Mouse (Mus musculus): ENCODE measurements around the gene Foxn1. TPM values are rescaled to one million over a fixed set of nuclear protein-coding genes. Genes with fewer than 3 reads are reported as not detected.

Gene Foxn1
- not detected in 2 replicates for total RNA-seq (2017)

DNA sequence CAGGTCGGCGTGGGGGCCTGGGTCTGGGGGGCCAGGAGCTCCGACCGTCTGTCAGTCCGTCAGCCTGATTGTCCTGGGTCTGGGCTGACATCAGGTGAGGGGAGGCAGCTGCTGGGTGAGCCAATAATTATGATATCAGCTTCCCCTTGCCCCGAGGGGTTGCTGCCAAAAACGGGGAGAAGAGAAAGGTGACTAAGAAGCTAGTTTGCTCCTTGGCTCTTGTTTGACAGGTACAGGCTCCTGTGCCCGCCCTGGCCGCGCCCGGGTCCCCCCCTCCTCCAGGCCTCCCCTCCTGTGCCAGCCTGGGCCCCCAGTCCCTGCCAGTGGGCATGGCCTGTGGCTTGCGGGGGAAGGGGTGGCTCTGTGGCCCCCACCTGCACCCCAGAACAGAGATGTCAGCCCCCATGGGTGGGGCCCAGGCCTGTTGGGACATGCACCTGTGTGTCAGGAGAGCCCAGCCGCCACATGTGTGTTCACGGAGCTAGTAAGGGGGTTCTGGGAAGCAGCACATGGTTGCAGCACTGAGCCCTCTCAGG, at the start of gene Foxn1:
TSS of gene Foxn1 (minus strand) at position 51 of the 536 bp plus-strand sequence.
- no peak for ATAC-seq (ENCODE audit: extremely low read depth, insufficient number of reproducible peaks, low FRiP score, poor library complexity, severe bottlenecking)

DNA sequence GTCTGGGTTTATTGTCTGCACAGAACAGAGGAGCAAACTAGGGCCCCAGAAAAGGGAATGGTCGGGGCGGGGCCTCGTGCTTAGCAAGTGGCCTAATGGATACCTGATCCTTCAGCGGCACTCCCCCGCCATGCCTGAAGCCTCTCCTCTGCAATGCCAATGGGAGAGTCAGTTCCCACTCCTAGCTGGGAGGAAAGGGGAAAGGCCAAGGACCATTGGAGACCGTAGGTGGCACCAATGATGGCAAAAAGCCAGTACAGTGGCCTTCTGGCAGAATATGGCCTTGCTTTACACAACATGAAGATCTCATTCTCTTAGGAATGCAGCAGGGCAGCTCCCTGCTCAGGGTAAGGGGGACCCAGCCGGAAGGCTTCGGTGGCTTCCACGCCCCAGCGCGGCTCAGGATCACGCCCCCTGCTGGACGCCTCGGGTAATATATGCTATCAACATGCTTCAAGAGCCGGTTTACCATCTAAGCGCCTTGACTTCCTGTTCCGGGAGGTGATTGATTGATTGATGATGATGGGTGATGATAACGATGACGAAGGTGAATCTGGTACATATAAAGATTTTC, 49.5 kb upstream of the Foxn1 start:
- no peak for ATAC-seq (ENCODE audit: extremely low read depth, insufficient number of reproducible peaks, low FRiP score, poor library complexity, severe bottlenecking)

DNA sequence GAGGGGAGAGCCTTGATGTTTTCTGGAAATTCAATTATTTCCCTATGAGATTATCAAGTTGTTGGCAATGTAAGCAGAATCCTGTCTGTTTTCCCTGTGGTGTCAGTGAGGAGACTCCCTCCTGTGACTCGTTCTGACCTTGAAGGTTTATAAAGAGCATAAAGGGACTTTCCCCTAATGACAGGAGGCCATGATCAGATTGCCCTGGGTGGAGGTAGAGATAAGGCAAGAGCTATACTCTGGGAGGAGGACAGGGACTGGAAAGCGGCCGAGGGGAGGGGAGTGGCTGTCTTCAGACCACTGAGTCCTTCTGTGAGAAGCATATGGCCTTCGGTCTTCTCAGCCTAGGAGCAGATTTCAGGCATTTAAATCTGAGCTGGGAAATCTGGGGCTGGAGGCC, 47.7 kb upstream of the Foxn1 start:
- no peak for ATAC-seq (ENCODE audit: extremely low read depth, insufficient number of reproducible peaks, low FRiP score, poor library complexity, severe bottlenecking)

DNA sequence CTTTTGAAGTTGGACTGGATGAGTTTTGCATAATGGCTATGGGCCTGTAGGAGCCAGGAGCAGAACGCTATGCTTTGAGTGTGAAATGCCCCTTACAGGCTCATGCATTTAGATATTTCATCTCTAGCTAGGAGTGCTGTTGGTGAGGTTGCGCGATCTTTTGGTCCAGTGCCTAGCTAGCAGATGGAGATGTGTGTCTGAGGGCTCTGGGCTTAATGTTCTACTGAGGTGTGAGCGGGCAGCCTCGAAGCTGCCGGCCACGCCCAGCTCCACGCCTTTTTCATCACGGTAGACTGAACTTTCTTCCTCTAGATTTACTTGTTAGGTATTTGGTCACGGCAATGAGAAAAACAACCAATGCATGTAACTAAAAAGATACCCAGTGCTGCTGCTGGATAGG, 44.8 kb upstream of the Foxn1 start:
- no peak for ATAC-seq (ENCODE audit: extremely low read depth, insufficient number of reproducible peaks, low FRiP score, poor library complexity, severe bottlenecking)

DNA sequence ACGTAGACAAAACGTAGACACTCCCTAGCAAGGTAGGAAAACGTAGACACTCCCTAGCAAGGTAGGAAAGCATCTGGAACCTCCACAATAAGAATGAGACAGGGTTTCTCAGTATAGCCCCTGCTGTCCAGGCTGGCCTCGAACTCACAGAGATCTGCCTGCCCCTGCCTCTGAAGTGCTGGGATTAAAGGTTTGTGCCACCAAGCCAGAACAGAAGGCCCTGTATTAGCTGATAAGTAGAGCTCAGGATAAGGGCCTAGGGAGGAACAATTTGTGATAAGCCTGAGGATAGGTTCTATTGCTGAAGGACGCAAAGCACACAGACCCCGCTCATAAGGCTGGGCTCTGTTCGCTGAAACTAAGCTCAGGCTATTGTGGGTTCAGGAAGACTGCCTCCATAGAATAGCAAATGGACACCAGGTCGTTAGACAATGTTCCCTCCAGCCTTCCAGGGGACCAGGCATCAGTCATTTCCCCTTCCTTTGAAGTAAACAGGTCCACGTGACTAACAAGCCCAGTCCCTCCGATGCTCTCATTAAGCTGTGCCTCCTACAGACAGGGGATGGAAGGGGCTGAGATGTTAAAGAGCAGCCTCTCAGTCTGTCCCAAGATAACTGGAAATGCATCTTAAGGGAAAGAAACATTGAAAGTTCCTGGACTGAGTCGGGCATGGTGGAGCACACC, 44.0 kb upstream of the Foxn1 start:
- ATAC-seq (ENCODE audit: extremely low read depth, insufficient number of reproducible peaks, low FRiP score, poor library complexity, severe bottlenecking), result no peak

DNA sequence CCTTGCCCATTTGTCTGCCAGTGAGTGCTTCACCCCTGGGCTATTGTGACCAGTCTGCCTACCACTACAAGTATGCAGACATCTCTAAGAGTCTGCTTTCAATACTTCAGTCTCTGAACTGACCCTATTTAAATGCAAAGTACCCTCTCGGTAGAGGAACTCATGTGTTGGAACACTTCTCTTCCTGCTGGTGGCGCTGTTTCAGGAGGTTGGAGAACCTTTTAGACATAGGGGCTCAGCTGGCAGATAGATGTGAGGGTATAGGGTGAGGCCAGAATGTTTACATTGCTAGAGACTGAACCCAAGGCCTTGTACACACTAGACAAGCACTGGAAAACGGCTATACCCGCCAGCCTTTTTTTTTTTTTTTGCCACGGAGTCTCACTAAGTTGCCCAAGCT, 42.0 kb upstream of the Foxn1 start:
- no peak for ATAC-seq (ENCODE audit: extremely low read depth, insufficient number of reproducible peaks, low FRiP score, poor library complexity, severe bottlenecking)

DNA sequence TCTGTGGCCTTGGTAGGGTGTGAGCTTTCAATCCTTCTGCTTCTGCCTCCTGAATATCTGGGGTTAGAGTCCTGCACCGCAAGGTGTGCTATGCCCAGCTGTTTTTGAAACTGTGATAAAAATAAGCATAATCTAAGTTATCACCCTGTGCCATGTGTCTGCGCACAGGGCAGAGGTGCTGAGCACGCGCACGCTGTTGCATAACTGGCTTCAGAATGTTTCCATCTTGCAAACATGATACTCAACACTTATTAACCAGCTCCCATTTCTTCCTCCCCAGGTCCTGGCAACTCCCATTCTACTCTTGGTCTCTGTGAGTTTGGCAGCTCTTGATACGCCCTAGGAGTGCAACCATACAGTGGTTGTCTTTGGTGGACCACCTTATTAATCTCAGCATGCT, 41.3 kb upstream of the Foxn1 start:
- no peak for ATAC-seq (ENCODE audit: extremely low read depth, insufficient number of reproducible peaks, low FRiP score, poor library complexity, severe bottlenecking)

DNA sequence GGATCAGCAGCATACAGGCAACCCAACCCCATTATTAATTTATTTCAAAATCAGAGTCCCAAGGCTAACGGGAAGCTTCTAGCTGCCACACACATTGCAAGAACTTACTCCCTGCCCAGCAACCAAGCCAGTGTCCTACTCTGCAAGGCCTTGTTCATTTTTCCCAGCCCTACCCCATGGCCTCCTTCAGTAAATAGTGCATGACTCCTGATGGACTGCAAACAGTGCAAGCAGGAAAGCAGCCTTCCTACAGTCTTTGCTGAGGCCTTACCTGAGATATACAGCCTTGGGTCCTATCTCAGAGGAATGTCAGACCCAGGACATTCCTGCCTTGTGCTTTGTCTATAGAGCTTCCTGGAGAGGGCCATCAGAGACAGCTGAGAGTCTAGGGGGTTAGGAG, 39.2 kb upstream of the Foxn1 start:
- no peak for ATAC-seq (ENCODE audit: extremely low read depth, insufficient number of reproducible peaks, low FRiP score, poor library complexity, severe bottlenecking)

DNA sequence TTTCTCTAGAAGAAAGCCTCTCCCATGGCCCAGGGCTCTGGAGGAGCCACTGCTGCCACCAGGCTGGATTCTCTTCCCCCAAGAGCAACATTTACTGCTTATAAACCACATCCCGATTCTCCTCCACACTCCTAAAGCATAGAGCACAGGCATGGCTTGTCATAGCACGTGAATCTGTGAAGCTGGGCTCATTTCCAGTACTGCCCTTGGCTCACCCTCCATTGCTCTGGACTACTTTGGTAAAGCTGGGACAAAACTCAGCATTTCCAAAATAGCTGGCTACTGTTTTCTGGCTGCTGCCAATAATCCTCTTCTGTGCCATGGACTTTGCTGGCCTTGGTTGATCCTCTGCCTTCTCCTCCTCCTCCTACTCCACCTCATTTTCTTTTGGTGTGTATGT, 38.0 kb upstream of the Foxn1 start:
- ATAC-seq (ENCODE audit: extremely low read depth, insufficient number of reproducible peaks, low FRiP score, poor library complexity, severe bottlenecking), result no peak

DNA sequence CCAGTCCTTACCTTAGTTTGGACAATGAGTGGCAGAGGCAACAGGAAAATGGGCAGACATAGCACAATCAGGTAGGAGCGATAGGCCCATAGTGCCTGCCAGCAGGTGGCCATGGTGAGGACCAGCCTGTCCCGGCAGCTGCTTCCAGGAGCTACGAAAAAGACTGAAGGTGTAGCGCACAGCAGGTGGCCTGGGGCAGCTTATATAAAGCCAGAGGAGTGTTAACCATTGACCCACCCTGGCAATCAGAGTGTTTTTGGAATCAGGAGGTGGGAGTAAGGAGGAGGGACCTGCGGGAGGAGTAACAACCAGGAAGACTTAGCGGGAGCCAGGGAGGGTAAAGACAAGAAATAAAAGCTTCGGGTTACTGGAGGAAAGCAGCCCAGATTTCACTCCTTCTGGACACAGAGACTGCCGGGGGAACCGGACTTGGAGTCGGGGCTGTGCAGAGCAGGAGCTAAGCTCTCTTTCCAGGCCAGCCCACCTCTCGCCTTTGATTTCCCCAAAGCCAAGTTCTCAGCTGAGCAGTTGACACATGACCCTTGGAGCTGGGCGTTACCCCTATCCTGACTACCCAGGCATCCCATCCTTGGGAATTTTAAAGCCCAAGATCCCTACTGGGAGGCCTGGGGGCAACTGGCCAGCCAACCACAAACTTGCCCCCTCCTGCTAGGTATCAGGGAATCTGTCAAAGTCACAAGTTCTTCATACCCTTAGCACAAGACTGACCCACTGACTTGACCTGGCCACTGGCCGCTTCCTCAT, 35.9 kb upstream of the Foxn1 start, which contains the start of gene Slc13a2:
TSS of gene Slc13a2 (minus strand) at position 163 of the 765 bp plus-strand sequence.
- no peak for ATAC-seq (ENCODE audit: extremely low read depth, insufficient number of reproducible peaks, low FRiP score, poor library complexity, severe bottlenecking)

DNA sequence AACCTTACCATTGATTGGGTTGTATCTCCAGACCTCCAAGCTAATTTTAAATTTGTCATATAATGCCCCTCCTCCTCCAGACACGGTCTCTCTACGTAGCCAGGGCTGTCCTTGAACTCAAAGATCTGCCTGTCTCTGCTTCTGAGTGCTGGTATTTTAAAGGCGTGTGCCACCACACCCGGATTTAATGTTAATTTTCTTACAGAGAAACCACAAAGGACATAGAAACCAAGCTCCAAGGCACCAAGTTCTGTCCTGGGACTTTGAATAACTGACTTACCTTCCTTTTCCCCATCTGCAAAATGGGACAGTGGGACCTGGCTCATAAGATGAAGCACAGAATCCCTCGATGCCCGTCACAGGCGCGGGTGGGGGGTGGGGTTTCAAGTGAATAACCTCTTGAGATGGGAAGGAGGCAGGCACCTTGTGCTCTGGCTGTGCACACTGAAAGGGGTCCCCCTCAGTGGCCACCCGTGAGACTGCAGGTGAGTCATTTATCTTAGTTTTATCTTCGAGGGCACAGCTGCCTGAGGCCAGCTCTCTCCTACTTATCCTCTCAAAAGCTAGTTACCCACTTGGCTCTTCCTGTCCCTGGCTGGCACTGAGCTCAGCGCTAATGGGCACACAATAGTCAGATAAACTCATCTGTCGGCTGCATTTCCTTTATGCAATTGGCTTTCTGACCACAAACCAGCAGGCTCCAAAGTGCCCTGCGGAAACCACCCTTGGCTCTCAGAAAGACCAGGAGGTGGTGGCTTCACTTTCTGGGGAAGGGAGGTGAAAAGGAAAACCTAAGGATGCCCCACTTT, 35.0 kb upstream of the Foxn1 start:
- ATAC-seq (ENCODE audit: extremely low read depth, insufficient number of reproducible peaks, low FRiP score, poor library complexity, severe bottlenecking), result no peak

DNA sequence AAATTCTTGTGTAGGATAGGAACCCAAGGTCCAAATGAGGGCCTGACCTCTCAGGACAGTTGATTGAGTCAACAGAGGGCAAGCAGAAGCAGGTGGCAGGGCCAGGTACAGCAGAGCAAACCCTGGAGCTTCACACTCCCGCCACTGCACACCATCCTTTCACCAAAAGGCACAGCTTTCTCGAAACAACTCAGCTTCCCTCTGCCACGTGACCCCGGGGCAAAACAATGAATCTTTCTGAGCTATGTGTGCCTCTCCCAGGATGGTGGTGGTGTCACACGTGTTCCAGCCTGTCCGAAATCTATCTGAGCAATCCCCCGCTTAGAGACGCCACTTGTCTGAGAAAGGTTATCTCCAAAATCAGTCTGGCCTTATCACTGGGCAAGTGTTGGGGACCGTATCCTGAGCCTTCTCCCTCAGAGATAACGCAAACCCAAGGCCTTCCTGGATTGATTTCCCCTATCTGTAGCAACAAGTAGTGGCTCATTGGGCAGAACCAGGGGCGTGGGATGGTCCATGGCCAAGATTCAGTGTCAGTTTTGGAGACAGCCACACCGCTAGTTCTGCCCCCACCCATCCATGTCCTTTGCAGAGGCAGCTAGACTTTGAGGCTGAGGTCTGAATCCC, 34.0 kb upstream of the Foxn1 start:
- no peak for ATAC-seq (ENCODE audit: extremely low read depth, insufficient number of reproducible peaks, low FRiP score, poor library complexity, severe bottlenecking)

DNA sequence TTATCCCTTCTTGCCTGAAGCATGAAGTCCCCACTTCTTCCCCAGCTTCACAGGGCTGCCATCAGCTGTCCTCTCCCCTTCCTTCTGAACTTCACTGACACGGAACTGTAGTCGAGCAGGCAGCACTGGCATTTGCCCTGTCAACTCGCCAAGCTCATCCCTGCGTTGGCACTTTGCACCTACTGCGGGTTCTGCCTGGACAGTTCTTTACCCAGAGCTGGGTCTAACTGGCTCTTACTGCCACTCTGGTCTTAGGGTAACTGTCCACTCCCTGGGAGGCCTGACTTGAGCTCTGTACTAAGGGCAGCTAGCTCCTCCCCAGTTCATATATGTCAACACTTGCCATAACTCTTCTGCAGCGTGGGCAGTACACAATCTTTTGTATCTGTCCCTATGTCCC, 30.5 kb upstream of the Foxn1 start:
- ATAC-seq (ENCODE audit: extremely low read depth, insufficient number of reproducible peaks, low FRiP score, poor library complexity, severe bottlenecking), result no peak

DNA sequence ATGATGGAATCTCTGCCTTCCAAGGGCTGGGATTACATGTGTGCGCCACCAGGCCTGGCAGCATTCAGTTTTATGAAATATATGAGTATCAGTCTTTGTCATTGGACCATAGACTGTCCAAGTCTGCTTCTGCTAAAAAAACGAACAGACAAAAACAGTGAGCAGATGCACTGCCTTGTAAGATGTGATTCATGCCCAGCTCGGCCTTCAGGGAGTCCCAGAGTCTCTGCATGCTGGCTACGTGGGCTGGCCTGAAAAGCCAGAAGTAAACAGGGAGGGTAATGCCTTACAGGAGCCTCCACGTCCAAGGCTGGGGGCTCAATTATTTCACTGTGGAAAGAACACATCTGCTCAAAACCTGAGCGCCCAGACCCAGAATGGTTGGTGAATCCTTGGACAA, 26.5 kb upstream of the Foxn1 start:
- no peak for ATAC-seq (ENCODE audit: extremely low read depth, insufficient number of reproducible peaks, low FRiP score, poor library complexity, severe bottlenecking)

DNA sequence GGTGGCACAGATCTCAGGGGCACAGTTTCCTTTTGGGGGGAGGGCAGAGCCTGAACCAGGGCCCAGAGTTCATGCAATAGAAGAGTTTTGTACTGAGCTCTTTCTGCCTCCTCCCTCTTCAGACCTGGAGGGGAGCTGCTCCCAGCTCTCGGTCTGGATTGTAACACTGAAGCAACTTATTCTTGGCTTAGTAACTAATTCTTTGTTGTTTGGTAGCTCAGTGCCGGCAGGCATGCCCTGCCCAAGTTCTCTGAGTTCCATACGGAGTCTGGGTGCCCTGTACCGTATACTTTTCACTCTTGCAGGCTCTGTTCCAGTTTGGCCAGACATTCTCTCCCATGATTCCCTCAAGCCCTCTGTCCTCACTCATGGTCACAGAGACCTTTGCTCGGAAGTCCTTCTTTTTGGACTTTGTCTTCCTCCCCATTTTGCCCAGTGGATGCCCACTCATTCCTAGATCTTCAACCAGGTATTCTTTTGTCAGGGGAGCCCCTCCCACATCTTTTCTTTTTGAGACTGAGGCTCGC, 26.0 kb upstream of the Foxn1 start:
- no peak for ATAC-seq (ENCODE audit: extremely low read depth, insufficient number of reproducible peaks, low FRiP score, poor library complexity, severe bottlenecking)

DNA sequence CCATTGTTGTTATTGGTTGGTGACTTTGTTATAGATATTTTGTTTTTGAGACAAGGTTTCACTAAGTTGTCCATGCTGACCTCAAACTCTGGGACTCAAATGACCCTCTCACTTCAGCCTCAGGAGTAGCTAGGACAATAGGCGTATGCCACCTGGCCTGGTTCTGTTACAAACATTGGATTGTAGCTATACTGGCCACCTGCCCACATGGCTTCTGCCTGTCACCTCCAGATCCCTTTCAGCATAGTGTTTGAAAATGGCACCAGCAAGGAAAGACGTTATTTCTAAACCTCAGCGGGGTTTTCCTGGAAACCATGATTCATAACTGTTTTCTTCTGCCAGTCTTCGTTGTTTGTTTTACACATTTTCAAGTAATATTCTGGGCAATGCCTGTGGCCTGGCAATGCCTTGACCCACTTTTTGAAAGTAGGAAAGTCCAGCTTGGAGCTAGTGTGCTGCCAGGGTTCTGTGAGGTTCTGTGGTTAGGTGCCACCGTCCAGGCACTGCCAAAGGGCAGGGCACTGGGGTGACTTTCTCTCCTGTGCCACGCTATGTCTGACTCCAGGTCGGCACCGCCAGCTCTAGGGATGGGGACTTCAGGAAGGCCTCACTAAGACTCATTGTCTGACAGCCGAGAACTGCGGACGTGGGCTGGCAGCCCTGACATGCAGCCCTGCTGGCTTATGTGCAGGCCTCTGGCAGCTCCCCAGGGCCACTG, 25.4 kb upstream of the Foxn1 start:
- ATAC-seq (ENCODE audit: extremely low read depth, insufficient number of reproducible peaks, low FRiP score, poor library complexity, severe bottlenecking), result no peak

DNA sequence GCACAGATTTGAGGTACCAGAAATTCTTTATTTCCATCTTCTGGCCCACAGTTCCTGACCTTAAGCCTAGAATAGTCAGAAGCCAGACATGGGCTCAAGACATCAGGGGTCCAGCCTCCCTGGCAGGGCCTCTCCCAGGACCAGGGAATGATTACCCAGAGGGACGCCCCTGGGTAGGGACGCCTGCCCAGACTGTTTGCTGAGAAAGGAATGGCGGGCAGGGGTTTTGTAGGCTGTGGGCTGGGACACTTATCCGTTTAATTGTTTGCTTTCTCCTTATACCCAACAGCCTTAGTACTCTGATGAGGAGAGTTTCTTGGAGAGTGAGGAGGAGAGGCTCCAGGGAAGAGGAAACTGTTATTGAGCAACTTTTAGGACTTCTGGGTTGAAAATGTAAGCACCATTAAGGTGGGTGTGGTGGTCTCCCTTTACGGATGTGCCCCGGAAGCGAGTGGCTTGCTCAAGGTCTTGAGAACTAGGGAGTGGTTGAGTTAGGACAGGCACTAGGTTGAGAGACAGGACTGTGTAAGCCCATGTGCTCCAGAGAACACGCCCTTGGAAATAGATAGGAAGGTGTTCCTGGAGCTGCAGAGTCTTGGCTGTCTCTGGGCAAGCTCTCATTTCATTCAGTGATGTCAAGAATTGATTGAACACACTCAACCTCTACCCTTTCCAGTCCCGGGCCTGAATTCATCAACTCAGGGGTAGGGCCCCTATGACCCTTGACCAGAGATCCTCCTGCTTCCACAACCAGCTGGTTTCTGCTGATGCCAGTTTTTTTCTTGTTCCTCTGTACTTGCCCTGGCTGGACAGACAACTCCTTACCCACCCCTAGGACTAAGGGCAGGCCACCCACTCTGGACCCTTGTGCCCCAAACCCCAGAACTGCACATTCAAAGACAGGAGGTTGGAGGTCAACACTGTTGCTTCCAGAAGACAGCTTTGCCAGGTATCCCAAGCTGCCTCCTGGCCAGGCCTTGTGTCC, 22.2 kb upstream of the Foxn1 start:
- ATAC-seq (ENCODE audit: extremely low read depth, insufficient number of reproducible peaks, low FRiP score, poor library complexity, severe bottlenecking), result no peak

Measured in neutrophil, adult 5-6 weeks (primary cell).